Mouse (Mus musculus): Measurements from ENCODE around the gene Hsf2.
"Not testable (repeated sequence)": the region's sequence is repeated elsewhere in the genome, so short reads cannot be mapped to it uniquely, and the experiment has no call there.

The Hsf2 gene

GRCm38 (mm10) chr10:57532218-57533101 lies 46.3 kb downstream of the Hsf2 start, which contains the start of gene Serinc1:
Gene Serinc1 (minus strand): TSS chr10:57532530.
- DNase-seq (ENCODE audit: low read depth, low spot score), result peak; percentile 99

GRCm38 (mm10) chr10:57543890-57544289 lies 57.7 kb downstream of the Hsf2 start:
- not testable (repeated sequence) for DNase-seq (ENCODE audit: low read depth, low spot score)

DNA sequence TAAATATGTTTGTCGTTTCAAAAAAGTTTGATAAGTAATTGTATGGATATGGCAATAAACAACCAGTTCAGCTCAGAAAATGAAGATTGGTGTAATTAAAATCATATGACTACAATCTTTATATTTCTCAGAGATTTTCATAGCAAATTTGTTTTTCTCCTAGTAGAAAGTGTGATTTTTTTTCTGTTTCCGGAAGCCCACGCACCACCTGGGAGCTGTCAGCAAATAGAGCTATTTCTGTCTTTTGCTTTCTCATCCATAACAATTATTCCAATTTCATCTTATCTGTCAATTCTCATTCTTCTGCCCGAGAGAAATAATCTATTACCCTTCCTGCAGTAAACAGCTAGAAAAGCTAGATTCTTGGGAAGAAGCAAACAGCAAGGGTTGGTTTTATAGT lies 63.4 kb downstream of the Hsf2 start:
- no peak for DNase-seq (ENCODE audit: low read depth, low spot score)

DNA sequence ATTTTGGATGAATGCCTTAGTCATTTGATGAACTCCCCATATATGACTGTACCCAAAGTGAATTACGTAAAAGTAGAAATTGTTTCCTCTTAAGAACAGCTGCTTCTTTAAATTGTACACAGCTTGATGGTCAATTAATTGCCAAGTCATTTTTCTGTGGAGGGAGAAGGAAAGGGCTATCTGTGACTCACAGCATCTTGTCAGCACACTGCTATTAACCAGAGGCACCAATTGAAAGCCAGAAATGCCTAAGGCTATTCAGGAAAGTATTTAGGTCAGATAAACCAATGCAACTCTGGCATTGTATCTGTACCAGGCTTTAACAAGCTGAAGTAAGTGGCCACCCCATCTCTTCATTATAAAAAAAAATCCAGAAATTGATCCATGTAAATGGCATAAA lies 67.5 kb downstream of the Hsf2 start:
- no peak for DNase-seq (ENCODE audit: low read depth, low spot score)

- DNase-seq (ENCODE audit: low read depth, low spot score), result no peak
Observed at GRCm38 (mm10) chr10:57557597-57557996, 71.4 kb downstream of the Hsf2 start.
